ENCODE assay signal across 23 mouse cellular contexts in genomic region chr14:121708244-121708643, GRCm38 (mm10).
DNase-seq lines count a peak whose midpoint lies in the region; ATAC-seq and TF ChIP-seq lines count a peak whose summit lies in the region.
"Had no signal": no experiment of that assay in that cellular context is flagged by ENCODE, and none has a peak within 500 bp of the region (broad histone marks: within the 10 kb centered on the region; RNA-seq: fewer than 3 reads in every experiment).

No protein-coding gene starts in this region.

- ATAC-seq in forebrain, embryonic 11.5 days (replicated peaks; ENCODE audit: low FRiP score) = peak; percentile 56; the same call in 1 of the 2 replicates
- ATAC-seq in forebrain, embryonic 16.5 days = no peak
- ATAC-seq in midbrain, embryonic 11.5 days (ENCODE audit: low FRiP score) = peak; percentile 58; the same call in 1 of the 2 replicates
- no peak for ATAC-seq in midbrain, postnatal 0 days (ENCODE audit: low FRiP score)
- ATAC-seq: intestine, postnatal 0 days had no signal

- H3K27me3 ChIP-seq in forebrain, embryonic 11.5 days (ENCODE audit: control insufficient read depth, insufficient read depth, low read length) = no peaks in the 10 kb centered on the region
- H3K27me3 ChIP-seq in forebrain, embryonic 16.5 days (replicated peaks; ENCODE audit: control insufficient read depth, insufficient read depth, low read length) = no peaks in the 10 kb centered on the region
- H3K27me3 ChIP-seq in midbrain, embryonic 11.5 days (ENCODE audit: control insufficient read depth, insufficient read depth, low read length) = no peaks in the 10 kb centered on the region
- no peaks in the 10 kb centered on the region for H3K27me3 ChIP-seq in midbrain, postnatal 0 days (ENCODE audit: insufficient read depth, low read length)
- H3K27me3 ChIP-seq: neural tube, embryonic 13.5 days; stomach, embryonic 15.5 days had no signal

- no peak for TF ChIP-seq CTCF in midbrain, postnatal 0 days (IDR thresholded peaks at IDR 0.05)

- no peak overlapping the region for H3K27ac ChIP-seq in forebrain, embryonic 11.5 days (ENCODE audit: low read depth, low read length)
- H3K27ac ChIP-seq in forebrain, embryonic 16.5 days (ENCODE audit: low read length) = no peak overlapping the region
- no peak overlapping the region for H3K27ac ChIP-seq in midbrain, embryonic 11.5 days (ENCODE audit: low read depth, low read length)
- no peak overlapping the region for H3K27ac ChIP-seq in midbrain, postnatal 0 days (ENCODE audit: low read depth, low read length)
- H3K27ac ChIP-seq in brown adipose tissue, adult 24 weeks (replicated peaks; ENCODE audit: low read depth, low read length) = peak overlapping the region; percentile 11; the same call in 1 of the 2 replicates
- H3K27ac ChIP-seq: liver, embryonic 14.5 days; neural tube, embryonic 13.5 days; stomach, embryonic 15.5 days had no signal

- no peaks in the 10 kb centered on the region for H3K9me3 ChIP-seq in forebrain, embryonic 11.5 days (ENCODE audit: control insufficient read depth, low read length)
- no peaks in the 10 kb centered on the region for H3K9me3 ChIP-seq in forebrain, embryonic 16.5 days (ENCODE audit: control insufficient read depth, low read length)
- H3K9me3 ChIP-seq in midbrain, embryonic 11.5 days (ENCODE audit: control insufficient read depth, low read length) = no peaks in the 10 kb centered on the region
- H3K9me3 ChIP-seq in midbrain, postnatal 0 days (ENCODE audit: low read length) = no peaks in the 10 kb centered on the region
- H3K9me3 ChIP-seq: neural tube, embryonic 13.5 days; stomach, embryonic 15.5 days had no signal

- no peak for DNase-seq in forebrain, embryonic 11.5 days (ENCODE audit: low spot score)
- DNase-seq in midbrain, embryonic 11.5 days (ENCODE audit: low spot score, missing footprints) = no peak
- DNase-seq in midbrain, postnatal 0 days (ENCODE audit: low spot score) = no peak
- no peak for DNase-seq in spleen, postnatal 14 days (ENCODE audit: low spot score in 2 of 2)
- no peak for DNase-seq in thymus, postnatal 10 days (ENCODE audit: low spot score in 2 of 2)
- DNase-seq: adrenal gland, postnatal 14 days; cerebellum, adult 2 months; cerebellum, postnatal 14 days; gastrocnemius, postnatal 14 days; heart, postnatal 14 days; kidney, postnatal 25 days; liver; lung, adult 2 months; lung, postnatal 10 days; right cerebral cortex, postnatal 14 days; thymus, postnatal 25 days had no signal

- H3K4me1 ChIP-seq in forebrain, embryonic 11.5 days (replicated peaks; ENCODE audit: control insufficient read depth, insufficient read depth, low read length) = peaks cover 3% of the 10 kb centered on the region; the same call in 1 of the 2 replicates
- H3K4me1 ChIP-seq in forebrain, embryonic 16.5 days (replicated peaks; ENCODE audit: control insufficient read depth, insufficient read depth, low read length) = peaks cover 6% of the 10 kb centered on the region
- H3K4me1 ChIP-seq in midbrain, embryonic 11.5 days (ENCODE audit: control insufficient read depth, insufficient read depth, low read length) = peaks cover 10% of the 10 kb centered on the region
- peaks cover 11% of the 10 kb centered on the region for H3K4me1 ChIP-seq in midbrain, postnatal 0 days (ENCODE audit: insufficient read depth, low read length)
- peaks cover 59% of the 10 kb centered on the region for H3K4me1 ChIP-seq in brown adipose tissue, adult 24 weeks (ENCODE audit: control insufficient read depth, insufficient read depth, insufficient read length, low read length)

- H3K4me3 ChIP-seq in forebrain, embryonic 11.5 days (ENCODE audit: low read depth, low read length) = no peak overlapping the region
- H3K4me3 ChIP-seq in forebrain, embryonic 16.5 days (replicated peaks; ENCODE audit: low read length) = no peak overlapping the region
- H3K4me3 ChIP-seq in midbrain, embryonic 11.5 days (ENCODE audit: low read depth, low read length) = no peak overlapping the region
- no peak overlapping the region for H3K4me3 ChIP-seq in midbrain, postnatal 0 days (ENCODE audit: low read depth, low read length)
- H3K4me3 ChIP-seq in brown adipose tissue, adult 24 weeks (ENCODE audit: insufficient read depth, low read depth, low read length) = no peak overlapping the region
- H3K4me3 ChIP-seq: erythroblast, embryonic 14.5 days; neural tube, embryonic 13.5 days; stomach, embryonic 15.5 days had no signal

- no peaks in the 10 kb centered on the region for H3K36me3 ChIP-seq in forebrain, embryonic 11.5 days (ENCODE audit: control insufficient read depth, insufficient read depth, low read length)
- H3K36me3 ChIP-seq in forebrain, embryonic 16.5 days (ENCODE audit: control insufficient read depth, insufficient read depth) = no peaks in the 10 kb centered on the region
- no peaks in the 10 kb centered on the region for H3K36me3 ChIP-seq in midbrain, embryonic 11.5 days (ENCODE audit: control insufficient read depth, insufficient read depth, low read length)
- no peaks in the 10 kb centered on the region for H3K36me3 ChIP-seq in midbrain, postnatal 0 days (ENCODE audit: insufficient read depth, low read length)
- H3K36me3 ChIP-seq: neural tube, embryonic 13.5 days; stomach, embryonic 15.5 days had no signal

- no peak overlapping the region for H3K9ac ChIP-seq in forebrain, embryonic 11.5 days (ENCODE audit: low read length)
- H3K9ac ChIP-seq in forebrain, embryonic 16.5 days (replicated peaks; ENCODE audit: low read depth, low read length) = no peak overlapping the region
- no peak overlapping the region for H3K9ac ChIP-seq in midbrain, embryonic 11.5 days (ENCODE audit: low read length)
- no peak overlapping the region for H3K9ac ChIP-seq in midbrain, postnatal 0 days (replicated peaks; ENCODE audit: low read length, poor library complexity, severe bottlenecking)
- H3K9ac ChIP-seq: liver, embryonic 14.5 days; neural tube, embryonic 13.5 days; stomach, embryonic 15.5 days had no signal

- no peak overlapping the region for H3K4me2 ChIP-seq in forebrain, embryonic 11.5 days (ENCODE audit: low read depth, low read length, severe bottlenecking)
- H3K4me2 ChIP-seq in forebrain, embryonic 16.5 days (ENCODE audit: low read length) = no peak overlapping the region
- H3K4me2 ChIP-seq in midbrain, embryonic 11.5 days = no peak overlapping the region
- no peak overlapping the region for H3K4me2 ChIP-seq in midbrain, postnatal 0 days (ENCODE audit: low read depth, low read length, poor library complexity, severe bottlenecking)
- H3K4me2 ChIP-seq: neural tube, embryonic 13.5 days; stomach, embryonic 15.5 days had no signal

- WGBS in forebrain, embryonic 11.5 days = 12% methylated on average over 2 of the region's 2 CpGs
- WGBS in forebrain, embryonic 16.5 days = 2% methylated on average over 2 of the region's 2 CpGs
- 8% methylated on average over 2 of the region's 2 CpGs for WGBS in midbrain, embryonic 11.5 days
- 11% methylated on average over 2 of the region's 2 CpGs for WGBS in midbrain, postnatal 0 days

Comparison
In these comparisons a context has a peak if more than half of its experiments do, and no peak if none do; other contexts are left out.
1. ATAC-seq: peak in forebrain, embryonic 11.5 days (single experiment) and midbrain, embryonic 11.5 days (single experiment); none in forebrain, embryonic 16.5 days (single experiment) and midbrain, postnatal 0 days (single experiment).